Mouse (Mus musculus) embryo, embryonic 11.5 days (tissue): Measurements from ENCODE around the gene Gpsm3.
"Not testable (repeated sequence)": the region's sequence is repeated elsewhere in the genome, so short reads cannot be mapped to it uniquely, and the experiment has no call there.

Experiments
- DNase-seq: peaks from one replicate; pipeline ENCODE4 v3.0.0-alpha.2; 2012; ENCODE audit warnings: low read depth, low spot score

Gene Gpsm3

GRCm38 (mm10) chr17:34589681-34590101, at the start of gene Gpsm3:
Gene Gpsm3, plus strand, starts transcription at chr17:34589806.
- DNase-seq: no peak

- DNase-seq: not testable (repeated sequence)
Measured at GRCm38 (mm10) chr17:34543567-34543966, 46.0 kb upstream of the Gpsm3 start.

- DNase-seq: no peak
Measured at GRCm38 (mm10) chr17:34546797-34547196, 42.8 kb upstream of the Gpsm3 start.

GRCm38 (mm10) chr17:34547601-34548000, 42.0 kb upstream of the Gpsm3 start:
- DNase-seq: no peak

GRCm38 (mm10) chr17:34549156-34549555, 40.5 kb upstream of the Gpsm3 start:
- no peak for DNase-seq

- no peak for DNase-seq
Measured at GRCm38 (mm10) chr17:34549843-34550242, 39.8 kb upstream of the Gpsm3 start.

- DNase-seq: peak; percentile 59
Measured at GRCm38 (mm10) chr17:34555483-34555882, 34.1 kb upstream of the Gpsm3 start.

GRCm38 (mm10) chr17:34556406-34556805, 33.2 kb upstream of the Gpsm3 start:
- DNase-seq: no peak

- DNase-seq: no peak
Measured at GRCm38 (mm10) chr17:34557411-34557810, 32.2 kb upstream of the Gpsm3 start.

- DNase-seq: no peak
Measured at GRCm38 (mm10) chr17:34559116-34559515, 30.5 kb upstream of the Gpsm3 start.

GRCm38 (mm10) chr17:34559895-34560294, 29.7 kb upstream of the Gpsm3 start:
- DNase-seq: no peak

GRCm38 (mm10) chr17:34560438-34560837, 29.2 kb upstream of the Gpsm3 start:
- no peak for DNase-seq

GRCm38 (mm10) chr17:34561200-34561599, 28.4 kb upstream of the Gpsm3 start:
- no peak for DNase-seq

GRCm38 (mm10) chr17:34562595-34562994, 27.0 kb upstream of the Gpsm3 start:
- DNase-seq: no peak

GRCm38 (mm10) chr17:34563354-34563753, 26.3 kb upstream of the Gpsm3 start:
- no peak for DNase-seq

GRCm38 (mm10) chr17:34564003-34564421, 25.6 kb upstream of the Gpsm3 start, which contains the start of gene Notch4:
Gene Notch4, plus strand, starts transcription at chr17:34564268.
- no peak for DNase-seq

- DNase-seq: no peak
Measured at GRCm38 (mm10) chr17:34564796-34565195, 24.8 kb upstream of the Gpsm3 start.

GRCm38 (mm10) chr17:34567311-34567710, 22.3 kb upstream of the Gpsm3 start:
- no peak for DNase-seq

GRCm38 (mm10) chr17:34568421-34568820, 21.2 kb upstream of the Gpsm3 start:
- DNase-seq: no peak

GRCm38 (mm10) chr17:34569919-34570318, 19.7 kb upstream of the Gpsm3 start:
- DNase-seq: no peak

- no peak for DNase-seq
Measured at GRCm38 (mm10) chr17:34571875-34572274, 17.7 kb upstream of the Gpsm3 start.

- no peak for DNase-seq
Measured at GRCm38 (mm10) chr17:34572361-34572760, 17.2 kb upstream of the Gpsm3 start.

- no peak for DNase-seq
Measured at GRCm38 (mm10) chr17:34576577-34576976, 13.0 kb upstream of the Gpsm3 start.

- no peak for DNase-seq
Measured at GRCm38 (mm10) chr17:34578070-34578469, 11.5 kb upstream of the Gpsm3 start.
